Mouse (Mus musculus) stomach, postnatal 0 days (tissue): ENCODE measurements around the gene Syt2. TPM values are rescaled to one million over a fixed set of nuclear protein-coding genes. Genes with fewer than 3 reads are reported as not detected.

Source experiments
- ATAC-seq: fragments of 200-750 bp; cut with Nextera tagmentation; 2 replicates; pipeline ENCODE4 v1.8.0; 2017; ENCODE audit not compliant: low FRiP score, low TSS enrichment
- DNase-seq: peaks from one replicate; pipeline ENCODE4 v3.0.0-alpha.2; 2016; ENCODE audit warnings: low spot score
- H3K27ac ChIP-seq: fragments of 300-500 bp; sonication (generic); replicated peaks from 2 replicates; pipeline ENCODE4 v1.5.1; 2014; ENCODE audit warnings: mild to moderate bottlenecking, control low read depth
- H3K27me3 ChIP-seq: fragments of 300-500 bp; sonication (generic); 2 replicates; pipeline ENCODE4 v1.6.1; 2014; ENCODE audit warnings: low read length; ENCODE audit not compliant: control insufficient read depth, insufficient read depth
- H3K36me3 ChIP-seq: fragments of 300-500 bp; sonication (generic); 2 replicates; pipeline ENCODE4 v1.6.1; 2014; ENCODE audit warnings: low read length, mixed read lengths; ENCODE audit not compliant: control insufficient read depth, insufficient read depth
- H3K4me1 ChIP-seq: fragments of 300-500 bp; sonication (generic); replicated peaks from 2 replicates; pipeline ENCODE4 v1.6.1; 2014; ENCODE audit warnings: antibody characterized with exemption; ENCODE audit not compliant: control insufficient read depth, insufficient read depth
- H3K4me2 ChIP-seq: fragments of 300-500 bp; sonication (generic); replicated peaks from 2 replicates; pipeline ENCODE4 v1.6.1; 2014; ENCODE audit warnings: low read depth, mild to moderate bottlenecking, control low read depth, moderate library complexity
- H3K4me3 ChIP-seq: fragments of 300-500 bp; sonication (generic); 2 replicates; pipeline ENCODE4 v1.5.1; 2014; ENCODE audit warnings: low read depth, low read length, control low read depth
- H3K9ac ChIP-seq: fragments of 300-500 bp; sonication (generic); 2 replicates; pipeline ENCODE4 v1.6.1; 2014; ENCODE audit warnings: mild to moderate bottlenecking, low read length, control low read depth, mixed read lengths
- H3K9me3 ChIP-seq: fragments of 300-500 bp; sonication (generic); 2 replicates; pipeline ENCODE4 v1.6.1; 2016; ENCODE audit warnings: low read length; ENCODE audit not compliant: control insufficient read depth
- CTCF ChIP-seq: IDR thresholded peaks from 2 replicates; pipeline ENCODE4 v1.5.1; 2016; ENCODE audit warnings: antibody characterized with exemption, low read depth, mild to moderate bottlenecking, moderate library complexity
- EP300 ChIP-seq: optimal IDR thresholded peaks from 2 replicates; pipeline ENCODE3; 2016; ENCODE audit warnings: antibody characterized with exemption
- WGBS: fragments of 180-500 bp; shearing (Covaris S2); extraction: QIAGEN DNeasy Blood & Tissue Kit; methylation state at CpG from one replicate; pipeline ENCODE4 v1.1.7; 2014; 5-methylcytosine and 5-hydroxymethylcytosine counted together
- polyA plus RNA-seq: library from polyadenylated mRNA; unstranded; fragments of >200 nt; fragmentation: Nextera tagmentation; extraction: Ambion mirVana; gene quantifications from 2 replicates; pipeline ENCODE4 v1.2.1, GENCODE M21; 2015

The Syt2 gene
- polyA plus RNA-seq, 1 experiment from 2014 or later = 0.58 TPM

DNA sequence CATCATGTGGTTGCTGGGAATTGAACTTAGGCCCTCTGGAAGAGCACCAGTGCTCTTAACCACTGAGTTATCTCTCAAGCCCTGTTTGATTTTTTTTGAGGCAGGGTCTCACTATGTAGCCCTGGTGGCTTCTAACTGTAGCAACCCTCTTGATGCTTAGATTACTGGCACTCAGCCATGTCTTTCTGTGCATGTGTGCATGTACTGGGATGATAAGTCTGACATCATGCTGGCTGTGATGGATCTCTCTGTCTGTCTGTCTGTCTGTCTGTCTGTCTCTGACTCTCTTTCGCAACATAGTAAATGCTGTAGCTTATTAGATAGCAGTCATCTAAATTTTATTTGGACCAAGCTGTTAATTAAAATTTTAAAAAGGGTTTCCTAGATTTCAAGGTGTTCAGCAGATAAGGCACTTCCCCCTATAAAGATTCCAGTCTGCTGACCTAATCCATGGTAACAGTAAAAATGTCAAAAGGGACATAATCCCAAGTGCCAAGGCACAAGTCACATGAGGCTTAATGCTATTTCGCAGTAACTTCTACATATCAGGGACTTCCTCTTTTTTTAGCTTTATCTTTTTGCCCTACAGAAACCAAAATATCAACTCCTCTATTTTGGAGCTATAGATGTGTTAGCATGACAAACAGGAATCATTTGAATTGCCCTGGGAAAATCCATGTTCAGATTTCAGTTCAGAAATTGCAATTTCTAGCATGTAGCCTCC, 144.4 kb downstream of the Syt2 start:
- TF ChIP-seq CTCF (no peak), EP300 (no peak)
- no peak for DNase-seq
- 88% methylated on average over 2 of the region's 2 CpGs for WGBS

DNA sequence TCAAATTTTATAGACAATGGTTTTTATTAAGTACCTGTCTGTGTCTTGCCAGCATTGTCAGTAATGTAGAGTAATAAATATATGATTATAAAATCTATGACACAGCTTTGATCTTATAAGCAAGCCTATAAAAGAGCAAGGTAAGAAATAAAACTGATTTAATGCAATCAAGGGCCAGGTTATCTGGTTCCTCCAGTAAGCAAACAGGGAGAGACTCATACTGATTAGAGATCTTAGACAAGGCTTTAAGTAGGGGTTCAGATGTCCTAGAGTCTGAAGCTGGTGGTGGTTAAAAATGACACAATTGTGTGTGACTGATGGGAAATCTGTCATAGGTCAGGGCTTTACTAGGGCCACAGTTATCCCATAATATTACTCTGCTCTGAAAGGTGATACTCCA, 145.0 kb downstream of the Syt2 start:
- H3K4me2 ChIP-seq = no peak overlapping the region
- H3K36me3 ChIP-seq = no peaks in the 10 kb centered on the region
- DNase-seq (no peak), ATAC-seq (no peak)
- H3K4me1 ChIP-seq = no peaks in the 10 kb centered on the region
- no peak overlapping the region for H3K9ac ChIP-seq
- no peaks in the 10 kb centered on the region for H3K9me3 ChIP-seq
- no peak overlapping the region for H3K27ac ChIP-seq
- no peak overlapping the region for H3K4me3 ChIP-seq
- no peak for TF ChIP-seq CTCF
- TF ChIP-seq EP300 = no peak
- H3K27me3 ChIP-seq = no peaks in the 10 kb centered on the region

More for the DNA sequence above, 144.4 kb downstream of the Syt2 start:
- Histone ChIP-seq H3K4me2 (no peak overlapping the region), H3K9ac (no peak overlapping the region), H3K4me1 (no peaks in the 10 kb centered on the region), H3K36me3 (no peaks in the 10 kb centered on the region), H3K27ac (no peak overlapping the region), H3K27me3 (no peaks in the 10 kb centered on the region), H3K4me3 (no peak overlapping the region), H3K9me3 (no peaks in the 10 kb centered on the region)
- ATAC-seq = no peak

DNA sequence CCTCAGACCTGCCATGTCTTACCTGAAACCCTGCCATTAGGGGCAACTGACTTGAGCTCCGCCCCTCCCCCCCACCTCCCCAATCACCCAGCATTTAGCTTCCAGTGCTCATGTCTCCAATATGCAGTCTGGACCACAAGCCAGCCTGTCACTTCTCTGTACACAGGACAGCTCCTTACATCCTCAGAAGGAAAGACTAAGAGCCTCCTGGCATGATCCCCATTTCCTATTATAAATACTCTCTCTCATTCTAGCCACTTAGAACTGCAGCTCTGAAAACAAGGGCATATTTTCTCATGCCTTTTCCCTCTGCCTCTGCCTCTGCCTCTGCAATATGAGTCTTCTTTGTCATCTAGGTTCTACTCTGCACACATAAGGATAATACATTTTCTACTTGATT, 149.6 kb downstream of the Syt2 start:
- Histone ChIP-seq H3K9ac (no peak overlapping the region), H3K27ac (no peak overlapping the region), H3K27me3 (no peaks in the 10 kb centered on the region), H3K4me2 (no peak overlapping the region), H3K4me3 (no peak overlapping the region), H3K9me3 (no peaks in the 10 kb centered on the region), H3K4me1 (no peaks in the 10 kb centered on the region), H3K36me3 (no peaks in the 10 kb centered on the region)
- 85% methylated on average over 1 of the region's 1 CpGs for WGBS
- ATAC-seq (peak; percentile 53), DNase-seq (no peak)
- no peak for TF ChIP-seq CTCF
- no peak for TF ChIP-seq EP300

DNA sequence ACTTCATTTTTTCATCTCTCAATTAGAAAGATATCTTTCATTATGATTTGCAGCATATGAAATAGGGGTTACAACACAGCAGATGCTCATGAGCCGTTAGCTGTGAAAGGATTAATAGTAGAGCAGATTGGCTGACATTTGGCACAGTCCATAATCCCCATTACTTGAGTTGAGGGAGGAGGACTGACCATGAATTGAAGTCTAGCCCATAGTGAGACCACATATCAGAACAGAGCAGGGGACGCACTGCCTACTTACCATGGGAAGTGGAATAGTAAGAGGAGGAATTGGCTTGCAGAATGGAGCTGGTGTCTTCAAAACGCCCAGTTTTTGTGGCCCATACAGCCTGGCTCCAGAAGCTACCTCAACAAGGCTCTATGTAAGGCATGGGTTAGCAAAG, 150.1 kb downstream of the Syt2 start:
- ATAC-seq = no peak
- H3K27ac ChIP-seq = no peak overlapping the region

DNA sequence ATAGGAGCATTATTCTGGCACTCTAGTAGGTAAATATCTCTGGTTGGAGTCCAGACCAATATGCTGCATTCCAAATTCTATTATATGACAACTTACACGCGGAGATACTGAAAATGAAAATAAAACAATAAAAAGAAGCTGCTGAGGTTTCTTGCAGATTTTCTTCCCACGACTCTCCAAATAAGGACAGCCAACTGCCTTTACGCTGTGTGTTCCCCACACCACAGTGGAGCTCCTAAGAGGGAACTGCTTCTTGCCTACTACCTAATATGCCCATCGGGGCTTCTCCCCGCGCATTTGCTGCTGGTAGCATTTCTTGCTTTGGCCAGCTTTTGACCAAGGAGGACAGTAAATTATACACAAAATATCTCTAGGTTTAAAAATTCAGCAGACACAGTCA, 155.3 kb downstream of the Syt2 start:
- peak overlapping the region; percentile 55 for H3K4me2 ChIP-seq
- H3K4me3 ChIP-seq = peak overlapping the region; percentile 48
- H3K9me3 ChIP-seq = no peaks in the 10 kb centered on the region
- 61% methylated on average over 7 of the region's 7 CpGs for WGBS
- no peaks in the 10 kb centered on the region for H3K36me3 ChIP-seq
- H3K27me3 ChIP-seq = no peaks in the 10 kb centered on the region
- H3K4me1 ChIP-seq = peaks cover 6% of the 10 kb centered on the region
- ATAC-seq = no peak
- TF ChIP-seq EP300 (no peak), CTCF (no peak)
- H3K9ac ChIP-seq = peak overlapping the region; percentile 71
- peak overlapping the region; percentile 97 for H3K27ac ChIP-seq
- no peak for DNase-seq

More for the DNA sequence above, 150.1 kb downstream of the Syt2 start:
- no peaks in the 10 kb centered on the region for H3K9me3 ChIP-seq
- WGBS = 63% methylated on average over 3 of the region's 3 CpGs
- no peak overlapping the region for H3K9ac ChIP-seq
- TF ChIP-seq EP300 (no peak), CTCF (no peak)
- DNase-seq = no peak
- no peaks in the 10 kb centered on the region for H3K4me1 ChIP-seq
- H3K27me3 ChIP-seq = no peaks in the 10 kb centered on the region
- 0 out of 2 replicates have a peak overlapping the region, but pooled peaks have one; percentile 2 for H3K4me2 ChIP-seq
- no peak overlapping the region for H3K4me3 ChIP-seq
- H3K36me3 ChIP-seq = no peaks in the 10 kb centered on the region

DNA sequence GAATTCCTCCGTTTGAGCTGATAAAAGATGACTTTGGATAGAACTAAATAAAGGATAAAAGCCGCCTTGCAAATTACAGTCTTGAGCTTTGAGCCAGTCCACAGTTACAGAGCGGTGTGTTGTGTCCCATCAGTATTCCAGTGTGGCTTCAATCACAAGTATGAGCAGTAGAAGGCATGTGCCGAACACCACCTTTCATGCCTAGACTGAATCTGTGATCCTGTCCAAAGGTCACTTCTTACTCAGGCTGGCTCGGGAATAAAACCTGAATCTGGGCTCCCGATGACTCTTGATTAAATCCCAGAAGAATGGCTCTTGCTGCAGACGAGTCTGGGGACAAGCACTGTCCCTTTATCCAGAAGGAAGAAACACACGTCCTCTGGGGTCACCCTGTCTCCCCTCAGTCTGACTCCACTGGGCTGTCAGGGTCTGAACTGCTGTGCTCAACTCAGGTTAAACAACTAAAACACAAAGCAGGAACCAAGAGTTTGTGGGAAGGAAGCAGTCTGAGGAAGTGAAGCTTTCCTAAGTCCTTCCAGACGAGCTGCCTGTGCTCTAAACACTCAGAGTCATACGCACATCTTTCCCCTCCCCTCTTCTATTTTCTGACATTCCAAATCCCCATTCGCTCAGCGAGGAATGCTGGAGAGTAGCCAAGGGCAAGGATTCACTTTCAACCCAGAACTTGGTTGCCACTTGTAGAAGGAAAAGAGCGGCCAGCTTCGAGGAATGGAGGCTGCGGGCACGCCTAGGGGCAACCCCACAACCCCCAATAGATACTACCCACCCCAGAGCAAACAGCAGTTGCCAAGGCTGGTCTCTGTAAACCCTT, 157.0 kb downstream of the Syt2 start:
- ATAC-seq (peak; percentile 78), DNase-seq (peak; percentile 39)
- Histone ChIP-seq H3K9me3 (no peaks in the 10 kb centered on the region), H3K4me2 (peak overlapping the region; percentile 55), H3K27ac (peak overlapping the region; percentile 97), H3K36me3 (no peaks in the 10 kb centered on the region), H3K4me1 (peaks cover 6% of the 10 kb centered on the region), H3K4me3 (peak overlapping the region; percentile 48), H3K27me3 (no peaks in the 10 kb centered on the region), H3K9ac (peak overlapping the region; percentile 71)
- no peak for TF ChIP-seq CTCF
- TF ChIP-seq EP300 = peak; percentile 8
- 16% methylated on average over 16 of the region's 16 CpGs for WGBS
